Mouse (Mus musculus): ENCODE data around the gene Lasp1. TPM values are rescaled to one million over a fixed set of nuclear protein-coding genes. Genes with fewer than 3 reads are reported as not detected.
A peak's percentile ranks its signal among the peaks of the same experiment; 100 is the strongest.
"Not testable (repeated sequence)": the region's sequence is repeated elsewhere in the genome, so short reads cannot be mapped to it uniquely, and the experiment has no call there.

The Lasp1 gene
- 100 to 1,000 TPM; 131 to 177 (median 143) TPM for total RNA-seq (2022)

DNA sequence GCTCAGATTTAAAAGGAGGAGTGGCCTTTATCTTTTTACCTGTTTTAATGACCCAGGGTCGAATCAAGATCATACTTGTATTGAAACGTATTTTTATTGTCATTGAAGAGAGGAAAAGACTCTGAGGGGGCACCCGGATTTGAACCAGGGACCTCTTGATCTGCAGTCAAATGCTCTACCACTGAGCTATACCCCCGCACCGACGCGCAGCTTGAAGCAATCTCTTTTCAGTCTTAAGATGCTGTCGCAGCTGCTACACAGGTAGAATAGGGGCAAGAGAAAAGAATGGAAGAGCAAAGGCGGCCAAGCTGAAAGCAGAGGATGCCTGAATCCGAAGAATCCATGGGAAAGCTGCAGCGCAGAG lies at the start of gene Lasp1:
Gene Lasp1 (plus strand): TSS at position 219 of the 364 bp plus-strand sequence.
- peak; percentile 86 for DNase-seq

DNA sequence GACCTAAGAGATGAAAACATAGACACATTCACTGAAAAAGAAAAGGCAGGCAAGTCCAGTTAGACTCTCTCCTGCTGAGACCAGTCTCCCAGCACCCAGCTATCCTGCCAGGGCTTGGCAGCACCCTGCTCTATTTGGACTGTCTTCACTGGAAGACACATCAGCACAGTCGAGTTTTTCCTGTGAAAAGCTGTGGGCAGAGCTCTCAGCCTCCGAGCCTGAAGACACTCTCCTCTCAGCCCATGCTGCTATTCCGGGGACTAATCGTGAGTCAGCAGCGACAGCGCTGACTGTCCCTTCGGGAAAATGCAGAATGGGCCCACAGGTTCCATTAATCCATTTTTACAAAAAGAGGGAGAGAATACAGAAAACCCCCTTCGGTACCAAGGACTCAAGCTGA lies 45.5 kb upstream of the Lasp1 start:
- no peak for DNase-seq

DNA sequence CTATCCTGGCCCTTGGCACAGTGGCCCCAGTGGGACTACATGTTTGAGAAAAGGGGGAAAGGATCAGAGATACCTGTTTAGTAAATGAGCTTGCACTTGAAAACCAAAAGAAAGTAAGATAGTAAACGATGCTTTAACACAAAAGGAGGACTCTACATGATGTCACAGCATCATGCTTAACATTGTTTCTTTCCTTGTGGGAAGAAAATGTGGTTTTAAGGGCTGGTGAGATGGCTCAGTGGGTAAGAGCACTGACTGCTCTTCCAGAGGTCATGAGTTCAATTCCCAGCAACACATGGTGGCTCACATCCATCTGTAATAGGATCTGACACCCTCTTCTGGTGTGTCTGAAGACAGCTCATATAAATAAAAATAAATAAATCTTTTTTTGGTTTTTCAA lies 40.7 kb upstream of the Lasp1 start:
- no peak for DNase-seq

DNA sequence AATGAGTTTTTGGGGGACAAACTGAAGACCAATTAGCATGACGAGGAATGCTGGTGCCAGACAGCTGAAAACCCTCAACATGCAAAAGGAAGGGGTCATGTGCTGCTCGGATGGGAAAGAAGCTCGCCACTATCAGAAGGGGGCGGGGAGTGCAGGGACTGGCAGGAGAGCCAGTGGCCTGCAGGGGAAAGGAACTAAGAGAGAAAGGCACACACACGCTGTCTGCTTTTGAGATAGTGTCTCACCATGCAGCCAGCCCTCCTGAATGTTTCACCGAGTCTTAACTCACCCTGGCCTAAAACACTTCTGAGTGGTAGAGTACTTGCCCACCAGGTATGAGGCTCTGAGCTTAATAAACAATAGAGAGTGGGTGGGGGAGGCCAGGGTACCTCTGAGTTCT lies 39.9 kb upstream of the Lasp1 start:
- no peak for DNase-seq

- no peak for DNase-seq
Measured at GRCm38 (mm10) chr11:97761638-97762037, 37.2 kb upstream of the Lasp1 start.

- peak; percentile 94 for DNase-seq
Measured at GRCm38 (mm10) chr11:97766154-97766881, 32.5 kb upstream of the Lasp1 start, which contains the start of gene Cwc25. Gene Cwc25, minus strand, starts transcription at chr11:97766556.

- DNase-seq = no peak
Measured at GRCm38 (mm10) chr11:97769704-97770103, 29.1 kb upstream of the Lasp1 start.

- no peak for DNase-seq
Measured at GRCm38 (mm10) chr11:97771410-97771809, 27.4 kb upstream of the Lasp1 start.

DNA sequence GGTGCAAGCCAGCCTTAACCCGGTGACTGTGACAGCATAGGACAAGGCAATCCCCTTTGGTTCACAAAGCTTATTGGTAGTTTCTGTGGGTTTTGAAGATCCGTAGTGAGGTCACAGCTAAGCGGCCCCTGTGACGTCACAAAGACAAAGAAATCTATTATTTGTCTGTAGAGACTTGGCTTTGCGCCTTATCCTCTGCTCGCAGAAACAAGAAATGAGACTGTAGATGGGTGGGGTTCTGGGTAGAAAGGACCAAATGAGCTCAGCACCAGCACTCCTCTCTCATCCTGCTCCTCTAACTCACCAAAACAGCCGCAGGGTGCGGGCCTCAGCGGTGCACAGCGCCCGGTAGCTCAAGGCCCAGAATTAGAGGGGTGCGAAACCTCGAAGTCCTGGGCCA lies 23.6 kb upstream of the Lasp1 start:
- DNase-seq = no peak

DNA sequence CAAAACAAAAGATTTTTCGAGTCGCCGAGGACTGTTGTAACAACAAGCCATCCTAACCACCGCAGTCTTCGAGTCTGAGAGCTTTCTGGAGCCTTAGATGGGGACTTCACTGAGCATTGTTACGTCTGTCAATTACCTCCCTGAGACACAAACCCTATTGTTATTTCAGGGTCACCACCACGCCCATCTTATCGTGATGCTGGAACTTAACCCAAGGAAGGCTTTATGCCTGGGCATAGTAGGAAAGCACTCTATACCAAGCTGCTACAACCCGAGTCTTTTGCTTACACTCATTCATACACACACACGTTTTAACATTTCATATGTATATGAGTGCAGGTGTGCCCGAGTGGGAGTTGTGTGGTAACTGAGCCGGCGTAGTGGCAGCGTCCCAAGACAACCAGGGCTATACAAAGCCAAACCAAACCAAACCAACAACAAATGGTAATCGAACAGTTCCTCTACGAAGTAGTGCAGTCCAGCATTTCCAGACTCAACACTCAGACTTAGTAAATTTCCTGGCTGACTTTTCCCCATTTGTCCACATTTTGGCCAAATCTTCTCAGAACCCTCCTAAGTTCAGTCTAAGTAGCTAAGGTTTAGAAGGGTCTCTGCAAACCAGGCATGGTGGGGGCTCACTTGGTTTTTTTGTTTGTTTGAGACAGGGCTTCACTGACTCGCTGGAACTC lies 22.8 kb upstream of the Lasp1 start, which contains the start of gene 1700001P01Rik:
Gene 1700001P01Rik (minus strand): TSS at position 111 of the 689 bp plus-strand sequence.
- no peak for DNase-seq

- no peak for DNase-seq
Measured at GRCm38 (mm10) chr11:97776497-97777128, 22.2 kb upstream of the Lasp1 start.

- DNase-seq = no peak
Measured at GRCm38 (mm10) chr11:97777129-97777529, 21.7 kb upstream of the Lasp1 start.

DNA sequence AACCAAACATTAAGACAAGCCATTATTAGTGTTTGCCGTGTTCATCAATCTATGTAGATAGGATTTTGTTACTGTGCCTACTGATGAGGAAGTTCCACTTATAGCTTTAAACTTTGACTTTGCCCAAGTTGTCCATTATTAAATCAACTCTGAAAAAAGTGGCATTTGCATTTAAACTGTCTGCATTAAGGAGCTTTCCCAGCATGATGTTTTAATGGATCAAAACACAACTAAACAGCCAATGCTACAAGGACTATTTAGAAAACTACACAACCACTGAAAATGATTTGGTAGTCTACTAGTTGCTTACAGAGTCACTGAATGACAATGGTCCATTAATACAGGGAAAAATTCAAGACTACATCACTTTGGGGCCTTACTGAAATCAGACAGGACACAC lies 19.9 kb upstream of the Lasp1 start:
- DNase-seq = no peak

DNA sequence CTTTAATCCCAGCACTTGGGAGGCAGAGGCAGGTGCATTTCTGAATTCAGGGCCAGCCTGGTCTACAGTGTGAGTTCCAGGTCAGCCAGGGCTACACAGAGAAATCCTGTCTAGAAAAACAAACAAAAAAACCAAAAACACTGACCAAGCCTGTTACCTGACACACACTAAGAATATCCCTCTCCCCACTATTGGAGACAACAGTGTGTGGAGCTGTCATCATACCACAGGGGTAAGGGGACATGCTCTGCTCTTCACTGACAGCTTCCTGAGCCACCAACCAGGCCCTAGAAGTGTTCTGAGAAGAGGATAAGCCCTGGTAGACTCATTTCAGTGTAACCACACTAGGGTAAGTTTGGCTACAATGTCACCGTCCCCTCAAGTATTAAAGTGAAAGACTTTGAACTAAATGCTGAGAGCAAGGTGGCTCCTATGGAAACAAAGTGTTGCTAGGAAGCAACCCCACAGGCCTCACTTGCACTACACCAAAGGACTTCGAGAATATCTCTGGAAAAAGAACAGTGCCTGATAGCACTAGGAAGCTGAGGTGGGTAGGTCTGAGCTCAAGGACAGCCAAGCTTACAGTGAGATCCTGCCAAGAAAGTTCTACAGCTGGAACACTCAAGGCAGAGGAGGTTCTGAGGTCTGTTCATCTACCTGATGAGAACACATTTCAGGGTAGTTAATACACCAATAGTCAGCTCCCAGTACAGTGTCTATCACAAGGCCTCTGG lies 18.7 kb upstream of the Lasp1 start:
- DNase-seq = no peak

- DNase-seq = no peak
Measured at GRCm38 (mm10) chr11:97781478-97781831, 17.3 kb upstream of the Lasp1 start.

- peak; percentile 98 for DNase-seq
Measured at GRCm38 (mm10) chr11:97781832-97782563, 16.8 kb upstream of the Lasp1 start, which contains the start of gene Rpl23. Gene Rpl23, minus strand, starts transcription at chr11:97782437.

DNA sequence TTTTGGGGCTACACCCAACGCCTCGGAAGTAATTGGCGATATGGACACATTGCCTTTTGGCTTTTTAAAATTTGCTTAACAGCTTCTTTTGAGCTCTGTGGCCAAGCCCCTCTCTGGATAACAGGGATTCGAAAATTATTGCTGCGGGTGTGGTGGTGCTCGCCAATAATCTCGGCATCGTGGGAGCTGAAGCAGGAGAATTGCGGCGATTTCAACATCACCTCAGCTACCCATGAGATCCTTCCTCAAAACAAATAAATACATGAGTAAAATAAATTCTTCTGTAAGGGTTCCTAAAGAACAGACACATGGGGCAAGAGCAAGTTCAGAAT lies 16.3 kb upstream of the Lasp1 start:
- DNase-seq = no peak

DNA sequence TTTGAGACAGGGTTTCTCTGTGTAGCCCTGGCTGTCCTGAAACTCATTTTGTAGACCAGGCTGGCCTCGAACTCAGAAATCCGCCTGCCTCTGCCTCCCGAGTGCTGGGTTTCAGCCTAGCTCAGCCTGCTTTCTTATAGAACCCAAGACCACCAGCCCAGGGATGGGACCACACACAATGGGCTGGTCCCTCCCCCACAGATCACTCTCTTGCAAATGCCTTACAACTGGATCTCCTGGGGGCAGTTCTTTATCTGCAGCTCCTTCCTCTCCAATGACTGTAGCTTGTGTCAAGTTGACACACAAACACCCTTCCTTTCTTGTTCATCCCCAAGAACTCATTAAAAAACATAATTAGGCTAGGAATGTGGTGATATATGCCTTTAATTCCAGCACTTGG lies 10.8 kb upstream of the Lasp1 start:
- no peak for DNase-seq

DNA sequence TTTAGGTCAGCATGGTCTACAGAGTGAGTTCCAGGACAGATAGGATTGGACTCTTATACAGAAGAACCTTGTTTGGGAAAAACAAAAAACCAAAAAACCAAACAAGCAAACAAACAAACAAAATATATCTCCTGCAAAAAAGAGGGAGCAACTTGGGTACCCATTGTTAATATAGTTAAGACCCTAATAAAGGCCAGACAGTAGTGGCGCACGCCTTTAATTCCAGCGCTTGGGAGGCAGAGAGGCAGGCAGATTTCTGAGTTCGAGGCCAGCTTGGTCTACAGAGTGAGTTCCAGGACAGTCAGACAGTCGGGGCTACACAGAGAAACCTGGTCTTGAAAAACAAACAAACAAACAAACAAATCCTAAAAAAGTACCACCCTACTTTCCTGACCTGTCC lies 9.1 kb upstream of the Lasp1 start:
- DNase-seq = no peak

DNA sequence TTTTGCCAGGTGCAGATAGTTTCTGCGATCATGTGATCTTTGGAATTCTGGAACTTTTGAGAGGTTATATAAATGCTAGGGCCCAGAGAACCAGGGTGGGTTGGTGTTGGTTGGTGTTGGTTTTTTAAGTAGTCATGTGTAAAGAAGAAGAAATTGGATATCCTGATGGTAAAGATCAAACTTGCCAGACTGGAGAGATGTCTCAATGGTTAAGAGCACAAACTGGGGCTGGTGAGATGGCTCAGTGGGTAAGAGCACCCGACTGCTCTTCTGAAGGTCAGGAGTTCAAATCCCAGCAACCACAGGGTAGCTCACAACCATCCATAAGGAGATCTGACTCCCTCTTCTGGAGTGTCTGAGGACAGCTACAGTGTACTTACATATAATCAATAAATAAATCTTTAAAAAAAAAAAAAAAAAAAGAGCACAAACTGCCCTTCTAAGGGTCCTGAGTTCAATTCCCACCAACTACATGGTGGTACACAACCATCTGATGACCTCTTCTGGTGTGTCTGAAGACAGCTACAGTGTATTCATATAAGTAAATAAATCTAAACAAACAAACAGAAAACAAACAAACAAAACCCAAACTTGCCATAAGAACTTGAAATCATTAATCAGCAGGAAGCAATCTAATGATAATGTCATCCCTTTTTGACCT lies 7.9 kb upstream of the Lasp1 start:
- DNase-seq = not testable (repeated sequence)

DNA sequence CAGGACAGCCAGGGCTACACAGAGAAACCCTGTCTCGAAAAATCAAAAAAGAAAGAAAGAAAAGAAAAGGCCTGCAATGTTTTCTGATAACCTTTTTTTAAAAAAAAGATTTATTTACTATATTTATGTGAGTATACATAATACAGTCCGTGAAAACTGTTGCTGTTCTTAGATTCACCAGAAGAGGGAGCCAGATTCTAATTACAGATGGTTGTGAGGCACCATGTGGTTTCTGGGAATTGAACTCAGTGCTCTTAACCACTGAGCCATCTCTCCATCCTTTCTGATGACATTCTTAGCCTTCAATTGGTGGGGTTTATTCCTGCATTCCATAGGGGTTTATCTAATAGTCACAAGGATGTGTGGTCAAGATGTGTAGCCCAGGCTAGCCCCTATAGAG lies 5.6 kb upstream of the Lasp1 start:
- DNase-seq = no peak

DNA sequence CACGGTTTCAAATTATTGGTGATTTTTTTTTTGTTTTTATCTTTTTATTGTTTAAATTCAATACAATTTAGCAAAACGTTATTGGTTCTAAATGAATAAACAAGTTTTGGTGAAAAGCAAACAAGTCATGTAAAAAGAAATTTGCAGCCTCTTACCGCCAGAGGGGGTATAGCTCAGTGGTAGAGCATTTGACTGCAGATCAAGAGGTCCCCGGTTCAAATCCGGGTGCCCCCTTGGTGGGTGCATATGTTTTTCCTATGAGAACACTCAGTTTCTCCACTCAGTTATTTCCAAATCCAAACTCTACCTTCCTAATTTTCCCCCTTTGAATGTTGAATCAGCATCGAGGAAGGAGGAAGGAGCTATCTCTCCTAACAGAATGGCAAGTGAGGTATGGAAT lies 1.9 kb upstream of the Lasp1 start:
- no peak for DNase-seq

All from adrenal gland, adult 8-10 months (tissue).